Mouse (Mus musculus): ENCODE results near the gene Barhl2. TPM values are rescaled to one million over a fixed set of nuclear protein-coding genes. Genes with fewer than 3 reads are reported as not detected.

Gene Barhl2
- polyA plus RNA-seq, 2 experiments: 0.06 TPM; not detected in 1

GRCm38 (mm10) chr5:106402761-106403160 lies 55.2 kb downstream of the Barhl2 start:
- Histone ChIP-seq H3K27ac (replicated peaks; ENCODE audit: low read depth, low read length) (no peak overlapping the region), H3K9me3 (ENCODE audit: control insufficient read depth, low read length) (no peaks in the 10 kb centered on the region), H3K27me3 (ENCODE audit: control insufficient read depth, insufficient read depth, low read length) (no peaks in the 10 kb centered on the region), H3K4me3 (replicated peaks; ENCODE audit: low read length) (no peak overlapping the region), H3K4me2 (replicated peaks; ENCODE audit: low read depth, low read length, severe bottlenecking) (no peak overlapping the region), H3K36me3 (ENCODE audit: control insufficient read depth, insufficient read depth, low read length) (no peaks in the 10 kb centered on the region), H3K9ac (ENCODE audit: low read depth, low read length, severe bottlenecking) (no peak overlapping the region), H3K4me1 (ENCODE audit: control insufficient read depth, insufficient read depth, low read length) (no peaks in the 10 kb centered on the region)
- TF ChIP-seq POLR2A (IDR thresholded peaks at IDR 0.05; ENCODE audit: borderline replicate concordance, extremely low read depth, insufficient read depth, insufficient read length): no peak
- WGBS: 90% methylated on average over 2 of the region's 2 CpGs
- DNase-seq (ENCODE audit: low spot score) (no peak), ATAC-seq (ENCODE audit: low FRiP score, low read depth) (no peak)

Other genes with a start within 250 kb of the Barhl2 start
- gene Gm17304, start 150.9 kb upstream of the Barhl2 start, polyA plus RNA-seq (2012; rRNA removed): not detected in 2 replicates
- not detected in 2 replicates for gene Gm17304, start 150.9 kb upstream of the Barhl2 start, polyA plus RNA-seq (2014; fragmentation: Nextera tagmentation; extraction: Ambion mirVana)
- gene Zfp644, start 239.1 kb upstream of the Barhl2 start, polyA plus RNA-seq (2012; rRNA removed): 38.9 and 39.2 TPM in 2 replicates
- gene Zfp644, start 239.1 kb upstream of the Barhl2 start, polyA plus RNA-seq (2014; fragmentation: Nextera tagmentation; extraction: Ambion mirVana): 85.4 and 96.9 TPM in 2 replicates

All from limb, embryonic 14.5 days (tissue).